Mouse (Mus musculus) erythroblast, embryonic 14.5 days (primary cell): ENCODE measurements around the gene BC048562.

ENCODE experiments used
- GATA1 ChIP-seq: IDR thresholded peaks from 2 replicates; pipeline ENCODE4 v1.6.1; 2012; ENCODE audit warnings: low read length, inconsistent platforms, mixed read lengths
- TAL1 ChIP-seq: IDR thresholded peaks from 3 replicates; pipeline ENCODE4 v1.6.1; 2012; ENCODE audit warnings: low read length, inconsistent platforms, mixed read lengths

- TF ChIP-seq GATA1 (no peak), TAL1 (no peak)
Observed at GRCm38 (mm10) chr9:108490559-108491285, 54.4 kb downstream of the BC048562 start, which contains the start of gene Usp19.
